In genomic region chr2:153347183-153347781, GRCm38 (mm10) we compare ENCODE assay signal across 8 mouse cellular contexts. TPM values are rescaled to one million over a fixed set of nuclear protein-coding genes. Genes with fewer than 3 reads are reported as not detected.
DNase-seq lines count a peak whose midpoint lies in the region; ATAC-seq and TF ChIP-seq lines count a peak whose summit lies in the region.

No protein-coding gene starts in this region.

- peak overlapping the region; percentile 96 for H3K9ac ChIP-seq in hindbrain, embryonic 12.5 days

- no peak for ATAC-seq in Patski
- no peak for ATAC-seq in hindbrain, embryonic 12.5 days (ENCODE audit: low FRiP score)

- no peak for TF ChIP-seq CTCF in gastrocnemius, adult 2 months (IDR thresholded peaks at IDR 0.05)
- no peak for TF ChIP-seq CTCF in Patski (IDR thresholded peaks at IDR 0.05)

- intact Hi-C loops in gastrocnemius, adult 2 months (cut with DNase I) = loop anchor here (5.0 kb wide), 3 partner anchors 95 to 180 kb away; partner anchors contain the start of genes Plagl2 and Pofut1
- intact Hi-C loops in gastrocnemius, postnatal 14 days (cut with DNase I; ENCODE audit: low total_unique reads) = no loop called here

- peak overlapping the region; percentile 91 for H3K4me3 ChIP-seq in gastrocnemius, adult 2 months
- H3K4me3 ChIP-seq in hindbrain, embryonic 12.5 days = peak overlapping the region; percentile 93

- CTCF ChIA-PET in Patski (lab: Charles Lee) = interaction anchor here (0.9 to 1.4 kb wide), 4 partner anchors 11 to 442 kb away, joined by 3 to 4 read pairs (median 4); no protein-coding TSS in a partner anchor

- in situ Hi-C loops in Patski (cut with MboI; ENCODE audit: low pct_unique_long_range_greater_than_20kb) = loop anchor here (25.0 kb wide), 1 partner anchor 240 kb away; no protein-coding TSS in a partner anchor

- H3K27me3 ChIP-seq in Patski = no peaks in the 10 kb centered on the region
- H3K27me3 ChIP-seq in hindbrain, embryonic 12.5 days = no peaks in the 10 kb centered on the region

- peaks cover 4% of the 10 kb centered on the region; the same call in 1 of the 2 replicates for H3K36me3 ChIP-seq in hindbrain, embryonic 12.5 days

- no peak for DNase-seq in gastrocnemius, adult 2 months
- DNase-seq in gastrocnemius, postnatal 10 days = no peak
- DNase-seq in Patski (ENCODE audit: low read depth, low spot score) = peak; percentile 19
- DNase-seq in lung, postnatal 36 days = peak; percentile 38
- no peak for DNase-seq in adrenal gland, adult 18-20 months (ENCODE audit: low spot score in 2 of 2)
- DNase-seq in thymus, adult 18-20 months = no peak
- no peak for DNase-seq in gastrocnemius, postnatal 14 days

- 8% methylated on average over 9 of the region's 9 CpGs for WGBS in hindbrain, embryonic 12.5 days

- peak overlapping the region; percentile 72 for H3K4me2 ChIP-seq in hindbrain, embryonic 12.5 days (replicated peaks)

- POLR2A ChIA-PET in Patski (lab: Charles Lee) = interaction anchor here (0.6 to 2.2 kb wide), 4 partner anchors 29 to 292 kb away, joined by 3 to 7 read pairs (median 3); no protein-coding TSS in a partner anchor

- H3K27ac ChIP-seq in gastrocnemius, adult 2 months = peak overlapping the region; percentile 99
- peak overlapping the region; percentile 96 for H3K27ac ChIP-seq in hindbrain, embryonic 12.5 days

- H3K9me3 ChIP-seq in hindbrain, embryonic 12.5 days (replicated peaks) = no peaks in the 10 kb centered on the region

- peaks cover 37% of the 10 kb centered on the region for H3K4me1 ChIP-seq in hindbrain, embryonic 12.5 days

RNA-seq across cellular contexts. Expression of gene Asxl1, which starts 1.7 kb away (rescaled TPM):
- 10 to 100 TPM in 1 of 2 experiments, 1 to 10 TPM in 1; 9.3 to 10.6 TPM for total RNA-seq in gastrocnemius, adult 2 months (2021)
- total RNA-seq in gastrocnemius, postnatal 10 days (2021) = 10 to 100 TPM; 14.7 to 19.6 TPM
- 35.9 TPM for polyA plus RNA-seq in Patski (2021)
- 19.1 and 23.7 TPM in 2 replicates for polyA plus RNA-seq in hindbrain, embryonic 12.5 days (2016; fragmentation: Nextera tagmentation; extraction: Ambion mirVana)
- total RNA-seq in adrenal gland, adult 18-20 months (2021) = 10 to 100 TPM; 15.4 to 20.9 TPM
- total RNA-seq in gastrocnemius, postnatal 14 days (2021) = 1 to 10 TPM; 9.5 TPM

RNA-seq across cellular contexts. Expression of gene Kif3b, which starts 56.1 kb away (rescaled TPM):
- 1 to 10 TPM; 3.6 to 4.3 TPM for total RNA-seq in gastrocnemius, adult 2 months (2021)
- total RNA-seq in gastrocnemius, postnatal 10 days (2021) = 1 to 10 TPM; 6.0 to 6.9 TPM
- polyA plus RNA-seq in Patski (2021) = 40.1 TPM
- 12.3 and 12.7 TPM in 2 replicates for polyA plus RNA-seq in hindbrain, embryonic 12.5 days (2016; fragmentation: Nextera tagmentation; extraction: Ambion mirVana)
- total RNA-seq in adrenal gland, adult 18-20 months (2021) = 10 to 100 TPM; 21.4 to 25.3 TPM
- 1 to 10 TPM; 4.4 to 4.9 TPM for total RNA-seq in gastrocnemius, postnatal 14 days (2021)

Comparison
In these comparisons a context has a peak if more than half of its experiments do, and no peak if none do; other contexts are left out.
1. DNase-seq: peak in Patski (single experiment) and lung, postnatal 36 days (single experiment); none in gastrocnemius, adult 2 months (single experiment), gastrocnemius, postnatal 10 days (single experiment), adrenal gland, adult 18-20 months (0 of 2), thymus, adult 18-20 months (0 of 2) and gastrocnemius, postnatal 14 days (single experiment).